Mouse (Mus musculus): ENCODE measurements around the gene Nol4l. TPM values are rescaled to one million over a fixed set of nuclear protein-coding genes. Genes with fewer than 3 reads are reported as not detected.

Nol4l gene
- total RNA-seq, 1 experiment from 2014 or later, result 16.0 TPM

DNA sequence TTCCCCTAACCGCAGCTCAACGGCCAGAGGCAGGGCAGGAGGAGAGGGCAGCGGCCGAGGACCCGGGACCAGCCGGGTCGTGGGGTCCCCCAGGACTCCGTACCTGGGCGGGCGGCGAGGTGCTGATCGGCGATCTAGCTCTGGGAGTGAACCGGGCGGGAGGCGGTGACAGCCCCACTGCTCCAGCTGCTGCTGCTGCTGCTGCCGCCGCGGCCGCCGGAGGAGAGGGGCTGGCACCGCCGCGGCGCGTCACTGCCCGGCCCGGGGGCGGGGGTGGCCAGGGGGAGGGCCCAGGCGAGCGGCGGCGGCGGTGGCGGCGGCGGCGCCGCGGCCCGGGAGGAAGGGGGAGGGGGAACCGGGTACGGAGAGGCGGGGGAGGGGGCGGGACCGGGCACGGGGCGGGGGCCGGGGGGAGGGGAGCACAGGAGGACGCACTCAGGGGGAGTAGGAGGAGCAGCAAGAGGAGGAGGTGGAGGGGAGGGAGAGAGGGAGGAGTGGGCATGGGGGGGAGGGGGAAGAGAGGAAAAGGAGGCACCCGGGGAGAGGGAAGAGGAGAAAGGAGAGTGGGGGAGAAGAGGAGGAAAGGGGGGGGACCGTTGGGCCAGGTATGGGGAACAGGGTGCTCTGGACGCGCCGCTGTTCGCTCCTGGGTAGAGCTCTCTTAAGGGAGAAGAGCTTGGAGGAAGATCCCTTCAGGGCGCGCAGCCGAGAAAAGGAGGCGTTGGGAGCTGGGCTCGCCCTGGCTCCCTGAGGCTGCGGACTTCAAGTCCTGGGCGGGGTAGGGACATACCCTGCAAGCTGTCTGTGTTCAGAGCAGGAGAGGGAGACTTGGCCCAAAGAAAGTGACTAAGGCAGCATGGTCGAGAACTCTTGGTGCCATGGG, 85.3 kb downstream of the Nol4l start:
- DNase-seq, result peak; percentile 88

DNA sequence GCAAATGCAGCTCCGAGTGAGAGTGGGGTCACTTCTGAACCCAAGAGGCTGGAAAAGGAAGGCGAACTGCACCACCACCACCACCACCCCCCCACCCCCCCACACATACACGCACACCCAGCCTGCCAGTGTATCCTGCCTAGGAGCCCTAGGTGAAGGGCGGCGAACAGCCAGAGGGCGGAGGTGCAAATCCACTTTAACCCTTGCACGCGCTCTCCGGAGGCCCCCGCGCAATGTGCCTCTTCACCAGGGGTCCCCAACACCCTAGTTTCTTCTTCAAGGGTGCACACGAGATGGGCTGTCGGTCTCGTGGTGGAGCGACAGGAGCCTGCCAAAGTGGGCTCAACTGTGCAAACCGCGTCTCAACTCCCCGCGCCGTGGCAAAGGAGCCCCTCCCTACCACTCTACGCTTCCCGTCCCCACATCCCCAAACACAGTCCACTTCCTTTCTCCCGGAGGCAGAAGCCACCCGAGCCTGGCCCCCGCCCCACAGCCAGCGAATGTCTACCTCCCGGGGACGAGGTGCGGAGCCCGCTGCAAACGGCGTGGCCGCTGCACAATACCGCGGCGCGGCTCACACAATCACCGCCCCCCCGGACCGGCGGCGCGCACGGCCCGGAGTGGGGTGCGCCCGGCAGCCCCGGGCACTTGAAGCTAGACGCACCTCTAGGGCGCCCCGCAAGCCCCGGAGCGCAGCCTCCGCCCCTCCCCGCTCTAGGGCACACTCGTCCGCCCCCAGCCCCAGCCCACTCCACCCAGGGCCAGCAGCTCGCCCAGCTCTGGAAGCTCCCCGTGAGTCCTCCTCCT, 86.1 kb downstream of the Nol4l start:
- DNase-seq, result peak; percentile 62

- no peak for DNase-seq
These were observed 87.1 kb downstream of the Nol4l start for GRCm38 (mm10) chr2:153442720-153443119.

DNA sequence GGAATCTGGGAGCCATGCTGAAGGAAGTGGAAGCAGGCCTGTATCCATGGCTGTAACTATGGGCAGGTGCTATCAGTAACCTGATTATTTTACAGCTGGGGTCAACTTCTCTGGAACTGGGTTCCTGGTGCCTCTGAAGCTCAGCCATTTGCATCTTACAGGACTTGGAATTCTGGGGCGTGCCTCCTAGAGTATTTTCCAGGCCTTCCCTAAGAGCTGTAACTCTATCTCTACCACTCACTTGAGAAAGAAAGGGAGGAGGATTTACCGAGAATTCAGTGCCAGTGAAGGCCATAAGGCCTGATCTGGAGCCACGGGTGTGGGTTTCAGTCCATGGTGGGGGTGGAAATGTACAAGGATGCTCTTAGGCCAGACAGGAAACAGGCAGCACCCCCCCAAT, 88.5 kb downstream of the Nol4l start:
- DNase-seq, result no peak

DNA sequence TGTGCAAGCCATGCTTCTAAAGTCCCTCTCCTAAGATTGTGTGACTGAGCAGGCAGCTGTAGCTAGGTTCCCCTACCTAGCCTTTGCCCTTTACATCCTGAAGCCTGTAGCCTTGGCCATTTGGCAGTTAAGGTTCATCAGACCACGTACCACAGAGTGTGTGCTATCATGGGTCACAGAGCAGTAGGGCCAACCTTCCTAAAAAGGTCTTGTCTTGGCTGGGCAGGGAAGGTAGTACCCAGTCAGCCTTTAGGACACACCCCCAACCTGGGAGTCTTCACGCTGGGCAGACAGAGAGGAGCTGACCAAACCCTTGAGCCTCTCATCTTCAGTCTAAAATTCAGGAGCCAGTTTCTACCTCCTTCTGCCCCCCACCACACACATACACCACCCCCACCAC, 89.0 kb downstream of the Nol4l start:
- no peak for DNase-seq

DNA sequence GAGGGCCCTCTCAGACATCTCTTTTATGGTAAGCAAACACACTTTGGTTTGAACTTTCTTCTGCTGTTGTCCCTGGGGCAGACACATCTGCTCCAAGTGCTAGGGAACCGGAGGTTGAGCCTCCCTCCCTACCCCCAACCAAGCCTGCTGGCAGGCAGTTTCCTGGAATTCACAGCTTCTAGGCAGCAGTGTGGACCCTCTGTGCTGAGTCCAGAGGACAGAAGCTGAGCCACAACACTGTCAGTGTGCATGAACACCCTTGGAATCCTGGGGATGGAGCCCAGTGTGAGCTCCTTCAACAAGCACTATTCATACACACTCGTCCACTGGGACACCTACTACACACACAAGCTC, 92.5 kb downstream of the Nol4l start:
- no peak for DNase-seq

- peak; percentile 83 for DNase-seq
These were observed 93.0 kb downstream of the Nol4l start for GRCm38 (mm10) chr2:153436641-153437305.

DNA sequence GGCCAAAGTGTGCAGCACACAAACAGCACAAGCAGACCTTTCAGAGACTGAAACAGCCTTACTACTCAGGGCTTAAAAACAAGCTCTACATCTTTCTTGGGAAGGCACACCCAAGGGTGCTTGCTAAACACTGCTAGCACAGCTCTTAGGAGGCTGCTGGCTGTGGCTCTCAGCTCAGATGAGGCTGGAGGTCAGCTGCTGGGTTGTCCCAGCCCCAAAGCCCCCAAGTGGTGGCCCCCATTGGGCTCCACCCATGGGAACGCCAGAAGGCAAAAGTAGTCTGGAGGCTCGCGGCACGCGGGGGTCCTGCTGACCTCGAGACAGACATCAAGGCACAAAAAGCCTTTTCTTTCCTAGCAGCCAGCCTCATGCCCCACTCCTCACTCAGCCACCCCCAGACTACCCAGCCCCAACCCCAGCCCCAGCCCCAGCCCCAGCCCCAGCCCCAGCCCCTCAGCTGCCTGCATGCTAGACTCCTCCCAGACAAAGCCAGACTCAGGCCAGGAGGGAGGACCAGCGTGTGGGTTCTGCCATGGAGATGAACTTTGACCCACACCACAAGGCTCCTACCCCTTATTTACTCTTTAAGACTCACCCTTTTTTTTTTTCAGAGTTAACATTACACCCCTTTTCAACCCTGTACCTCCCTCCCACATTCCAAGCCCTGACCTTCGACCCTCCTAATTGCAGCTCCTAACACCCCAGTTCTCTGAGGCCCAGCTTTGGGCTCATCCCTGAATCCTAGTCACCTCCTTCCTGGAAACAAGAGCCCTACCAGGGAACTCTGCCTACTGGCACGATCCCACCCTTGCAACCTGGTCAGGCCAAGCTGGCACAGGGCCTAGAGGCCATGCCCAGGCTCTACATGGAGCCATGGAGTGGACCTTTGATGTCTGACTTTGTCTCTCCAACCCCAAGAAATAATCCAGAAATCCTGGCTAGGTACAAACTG, 94.6 kb downstream of the Nol4l start:
- peak; percentile 67 for DNase-seq

DNA sequence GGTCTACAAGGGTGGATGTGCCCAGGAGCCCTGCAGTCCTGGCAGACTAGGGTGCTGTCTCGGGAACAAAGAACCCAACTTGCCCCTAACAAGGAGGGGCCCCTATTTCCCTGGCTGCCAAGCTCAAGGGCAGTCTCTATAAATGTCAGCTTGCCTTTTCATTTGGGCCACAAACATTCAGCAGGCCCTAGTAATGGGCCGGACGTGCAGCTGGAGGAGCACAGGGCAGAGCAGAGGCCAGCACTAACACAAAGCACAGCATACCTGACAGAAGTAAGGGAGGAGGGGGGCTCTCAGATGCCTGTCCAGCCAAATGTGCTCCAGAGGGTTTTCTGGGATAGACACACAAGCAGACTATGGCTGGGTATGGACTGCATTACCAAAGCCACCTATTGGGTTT, 95.9 kb downstream of the Nol4l start:
- DNase-seq, result no peak

DNA sequence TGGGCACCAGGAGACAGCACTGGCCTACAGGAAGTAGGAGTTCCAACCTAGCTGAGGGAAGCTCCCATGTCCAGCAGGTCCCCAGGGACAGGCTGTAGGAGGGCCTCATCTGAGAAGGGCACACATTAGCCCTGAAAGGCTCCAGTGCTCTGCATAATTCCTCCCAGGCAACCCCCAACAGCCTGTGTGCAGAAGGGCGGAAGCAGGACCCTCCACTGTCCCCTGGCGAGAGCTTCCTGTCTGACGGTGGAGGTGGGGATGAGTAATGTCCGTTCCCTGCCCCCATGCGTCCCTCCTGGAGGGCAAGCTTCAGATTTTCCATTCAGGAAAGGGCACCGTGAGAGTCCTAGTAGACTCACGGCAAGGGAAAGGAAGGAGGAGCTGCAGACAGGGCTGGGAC, 97.3 kb downstream of the Nol4l start:
- DNase-seq, result peak; percentile 49

DNA sequence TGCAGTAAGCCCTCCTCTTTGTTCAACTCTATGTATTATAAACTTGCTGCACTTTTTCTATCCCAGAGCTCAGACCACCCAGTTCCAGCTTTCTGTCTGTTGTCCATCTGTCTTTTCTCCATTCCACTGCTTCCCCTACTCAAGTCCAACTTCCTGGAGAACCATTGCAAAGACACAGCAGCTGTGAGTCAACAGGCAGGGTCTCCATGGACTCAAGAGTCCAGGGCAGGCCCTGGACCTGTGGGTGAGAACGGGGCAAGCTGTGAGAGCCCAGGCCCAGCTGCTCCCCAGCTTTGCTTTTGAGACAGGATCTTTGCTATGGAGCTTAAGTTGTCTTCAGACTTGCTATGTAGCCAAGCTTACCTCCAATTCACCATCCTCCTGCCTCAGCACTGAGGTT, 99.2 kb downstream of the Nol4l start:
- no peak for DNase-seq

- DNase-seq, result peak; percentile 65
These were observed 101.3 kb downstream of the Nol4l start for GRCm38 (mm10) chr2:153428485-153428884.

DNA sequence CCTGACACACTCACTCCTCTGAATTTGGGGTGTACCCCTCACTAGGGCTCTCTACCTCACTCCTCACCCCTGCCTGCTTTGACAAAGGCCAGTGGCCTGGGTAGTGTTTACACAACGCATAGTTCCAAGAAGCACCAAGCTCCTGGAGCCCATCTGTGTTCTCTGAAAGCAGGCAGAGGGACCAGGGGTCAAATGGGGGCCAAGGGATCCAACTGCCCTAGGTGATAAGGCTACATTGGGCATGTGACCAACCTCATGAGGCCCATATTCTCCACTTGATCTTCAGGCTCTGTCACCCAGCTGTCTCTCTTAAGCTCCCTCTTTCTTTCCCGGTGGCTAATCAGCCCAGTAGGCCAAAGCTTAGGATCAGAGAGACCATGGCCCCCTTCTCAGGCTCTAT, 102.8 kb downstream of the Nol4l start:
- no peak for DNase-seq

DNA sequence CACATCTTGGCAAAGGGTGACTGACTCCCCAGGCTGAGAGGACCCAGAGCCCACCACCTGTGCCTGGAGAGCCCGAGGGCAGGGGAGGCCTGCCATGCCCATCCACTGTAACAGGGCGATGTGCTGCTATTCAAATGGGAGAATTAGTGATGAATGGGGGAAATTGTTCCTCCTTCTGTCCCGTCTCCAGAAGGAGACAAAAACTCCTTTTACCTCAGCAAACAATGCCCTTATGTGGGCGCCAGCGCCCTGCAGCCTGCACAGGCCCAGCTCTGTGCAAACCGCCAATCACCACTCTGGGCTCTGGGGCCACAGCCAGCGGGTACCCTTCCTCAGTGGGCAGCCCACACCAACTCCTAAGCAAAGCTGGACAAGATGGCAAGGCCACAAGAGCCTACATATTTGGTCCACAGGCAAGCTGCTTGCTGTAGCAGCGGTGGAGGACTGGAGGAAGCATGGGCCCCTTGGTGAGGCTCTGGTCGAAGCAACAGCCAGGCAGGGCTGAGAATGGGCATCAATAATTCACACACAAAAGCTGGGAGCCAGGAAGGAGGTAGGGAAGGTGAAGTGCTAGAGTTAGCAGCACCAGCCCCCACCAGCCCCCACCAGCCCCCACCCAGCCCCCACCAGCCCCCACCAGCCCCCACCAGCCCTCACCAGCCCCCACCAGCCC, 103.6 kb downstream of the Nol4l start:
- DNase-seq, result no peak

GRCm38 (mm10) chr2:153425124-153425844, 104.5 kb downstream of the Nol4l start:
- DNase-seq, result peak; percentile 38

DNA sequence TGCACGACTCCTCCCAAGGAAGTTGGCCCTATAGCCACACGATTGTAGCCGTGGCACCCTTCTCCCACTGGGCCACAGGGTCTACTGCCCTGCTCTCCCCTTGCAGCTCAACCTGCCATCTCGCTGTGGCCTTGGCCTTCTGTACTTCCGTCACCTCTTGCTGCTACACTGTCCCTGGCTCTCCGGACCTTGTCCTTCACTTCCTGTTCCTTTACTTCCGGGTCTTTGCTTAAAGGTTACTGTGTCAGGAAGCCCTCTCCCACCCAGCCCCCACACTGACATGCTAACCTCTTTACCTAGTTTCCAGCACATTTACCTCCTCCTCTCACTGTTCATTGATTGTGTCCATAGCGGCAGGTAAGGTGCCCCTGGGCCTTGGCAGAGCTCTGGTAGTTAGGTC, 105.2 kb downstream of the Nol4l start:
- DNase-seq, result peak; percentile 35

DNA sequence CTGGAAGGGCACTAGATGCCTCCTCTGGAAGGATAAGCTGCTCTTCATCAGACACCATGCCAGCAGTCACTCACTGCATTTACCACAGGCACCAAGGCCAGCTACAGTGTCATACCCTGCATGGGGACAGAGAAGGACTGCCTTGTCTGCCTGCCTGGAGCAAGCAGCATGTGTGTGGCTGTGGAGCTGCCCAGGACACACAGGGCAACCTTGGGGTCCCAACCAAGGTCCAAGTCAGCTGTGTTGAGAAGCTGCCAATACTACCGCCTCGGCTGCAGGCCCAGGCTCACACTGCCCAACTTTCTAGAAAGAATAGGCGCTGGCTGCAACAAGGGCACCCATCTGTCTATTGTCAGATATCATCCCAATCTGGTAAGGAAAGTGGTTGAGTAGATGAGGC, 106.7 kb downstream of the Nol4l start:
- DNase-seq, result peak; percentile 77

GRCm38 (mm10) chr2:153422051-153422450, 107.7 kb downstream of the Nol4l start:
- DNase-seq, result no peak

DNA sequence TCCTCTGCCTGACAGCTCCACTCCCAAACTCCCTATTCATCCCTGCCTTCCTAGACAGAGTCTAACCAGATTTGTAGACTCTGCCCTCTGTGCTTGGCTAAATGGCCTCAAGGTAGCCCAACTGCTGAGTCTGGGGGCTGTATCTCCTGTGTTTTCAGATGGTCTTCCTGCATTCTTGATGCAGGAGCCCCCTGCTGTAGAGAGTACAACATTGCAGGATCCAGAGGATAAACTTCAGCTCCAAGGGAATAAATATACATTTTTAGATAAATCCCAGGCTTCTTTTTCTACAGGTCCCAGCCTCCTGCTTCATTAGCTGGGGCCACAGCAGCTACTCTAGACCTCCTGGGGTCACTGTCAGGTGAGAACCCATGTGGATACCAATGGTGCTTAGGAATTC, 108.5 kb downstream of the Nol4l start:
- DNase-seq, result no peak

DNA sequence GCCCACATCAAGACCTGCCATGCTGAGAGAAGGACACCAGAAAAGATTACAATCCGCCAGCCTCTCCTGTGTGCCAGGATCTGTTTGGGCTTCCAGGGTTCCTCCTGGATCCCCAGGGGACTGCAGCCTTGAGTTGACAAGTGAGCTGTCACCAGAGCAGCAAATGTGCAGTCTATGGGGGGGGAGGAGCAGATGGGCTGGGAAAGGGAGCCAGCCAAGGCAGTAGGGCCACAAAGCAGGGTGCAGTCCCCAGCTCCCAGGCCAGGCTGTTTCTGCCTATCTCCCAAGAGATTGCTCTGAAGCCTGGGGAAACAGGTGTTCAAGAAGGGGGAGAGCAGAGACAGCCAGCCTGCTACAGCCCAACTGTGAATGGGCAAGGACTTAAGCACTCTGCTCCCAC, 111.4 kb downstream of the Nol4l start:
- peak; percentile 79 for DNase-seq

GRCm38 (mm10) chr2:153417841-153418240, 111.9 kb downstream of the Nol4l start:
- DNase-seq, result peak; percentile 58
